Mouse (Mus musculus) mouse trophoblast stem cell (cell line): ENCODE measurements at regions not wholly inside any gene's neighbourhood (a gene's known extent, or its start where the extent isn't known, plus 50 kb on each side); places are given as distances from the start of the nearest gene placed in this dataset.
"Not testable (repeated sequence)": the region's sequence is repeated elsewhere in the genome, so short reads cannot be mapped to it uniquely, and the experiment has no call there.

Experiments
- in situ Hi-C, 2 experiments: fragments of 300-500 bp; cut with MseI, MboI; formaldehyde crosslinking; loops; 2 replicates in 1 of 2; 3 replicates in 1 of 2; pipeline ENCODE4 v1.15.1; 2025

DNA sequence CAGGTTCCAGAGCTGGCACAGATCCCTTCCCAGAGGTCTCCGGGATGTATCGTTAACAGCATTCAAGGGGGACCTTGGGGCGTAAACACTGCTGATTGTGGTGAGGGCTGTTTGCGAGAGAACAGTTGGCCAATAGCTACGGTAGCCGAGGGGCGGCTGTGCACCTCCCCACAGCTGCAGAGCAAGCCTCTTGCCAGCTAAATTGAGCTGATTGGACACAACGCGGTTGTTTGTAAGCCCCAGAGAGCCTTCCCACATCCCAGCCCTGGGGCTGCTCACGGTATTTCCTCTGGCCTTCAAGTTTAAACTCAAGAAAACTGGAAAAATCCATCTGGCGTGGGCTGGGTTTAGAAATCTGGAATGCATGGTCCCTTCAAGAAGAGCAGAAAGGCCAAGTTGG is 114.6 kb upstream of the Gm5148 start:
- in situ Hi-C loops, result no loop called here

DNA sequence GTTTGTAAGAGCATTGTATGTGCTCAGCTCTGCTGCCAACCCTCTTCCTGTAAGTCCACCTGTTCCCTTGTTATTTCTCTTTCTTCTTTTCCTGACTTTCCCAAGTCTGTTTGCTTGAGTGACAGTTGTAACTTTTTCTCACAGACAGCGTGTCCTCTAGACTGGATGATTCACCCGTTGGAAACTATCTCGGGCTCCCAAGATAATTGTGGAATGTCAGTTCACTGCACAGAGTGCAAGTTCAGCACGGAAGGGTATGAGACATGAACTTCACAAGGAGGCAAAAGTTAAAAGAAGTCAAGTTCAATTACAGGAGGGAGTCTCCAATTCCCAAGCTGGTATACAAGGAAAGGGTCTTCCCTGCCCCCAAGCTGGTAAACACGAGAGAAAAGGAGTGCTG is 112.5 kb upstream of the Gm5148 start:
- in situ Hi-C loops, result no loop called here

DNA sequence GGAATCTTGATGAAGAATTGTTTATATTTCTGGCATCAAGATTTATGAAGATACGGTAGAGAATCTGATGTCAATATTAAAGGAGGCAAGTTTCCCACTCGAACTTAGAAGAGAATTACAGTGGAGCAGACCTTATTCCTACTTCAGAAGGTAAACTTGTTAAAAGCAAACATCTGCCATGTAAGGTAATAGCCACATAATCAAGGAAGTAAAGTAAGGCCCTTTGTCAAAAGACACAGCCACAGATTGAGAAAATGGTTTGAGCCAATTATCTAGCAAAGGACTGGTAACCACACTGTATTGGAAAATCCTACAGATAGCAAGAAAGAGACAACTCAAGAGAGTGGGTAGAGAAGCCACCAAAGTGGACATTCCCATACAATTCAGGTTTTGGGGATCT is 111.4 kb upstream of the Gm5148 start:
- in situ Hi-C loops, result no loop called here

DNA sequence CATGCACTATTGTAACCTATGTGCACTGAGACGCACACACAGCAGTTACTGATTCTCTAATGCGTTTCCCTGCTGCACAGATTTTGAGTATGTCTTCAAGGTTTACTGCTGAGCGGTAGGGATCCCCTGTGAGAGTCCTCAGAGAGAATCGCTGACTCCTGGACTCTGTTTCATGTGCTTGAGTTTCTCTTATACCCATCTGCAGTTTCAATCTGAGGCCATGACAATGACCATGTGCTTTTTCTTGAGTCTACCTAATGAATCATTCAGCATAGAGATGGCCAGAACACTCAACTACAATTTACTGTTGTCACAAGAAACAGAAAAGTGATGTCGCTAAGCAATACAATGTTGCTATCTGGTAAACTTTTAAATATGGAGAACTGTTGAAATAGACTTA is 110.8 kb upstream of the Gm5148 start:
- in situ Hi-C loops, result no loop called here

DNA sequence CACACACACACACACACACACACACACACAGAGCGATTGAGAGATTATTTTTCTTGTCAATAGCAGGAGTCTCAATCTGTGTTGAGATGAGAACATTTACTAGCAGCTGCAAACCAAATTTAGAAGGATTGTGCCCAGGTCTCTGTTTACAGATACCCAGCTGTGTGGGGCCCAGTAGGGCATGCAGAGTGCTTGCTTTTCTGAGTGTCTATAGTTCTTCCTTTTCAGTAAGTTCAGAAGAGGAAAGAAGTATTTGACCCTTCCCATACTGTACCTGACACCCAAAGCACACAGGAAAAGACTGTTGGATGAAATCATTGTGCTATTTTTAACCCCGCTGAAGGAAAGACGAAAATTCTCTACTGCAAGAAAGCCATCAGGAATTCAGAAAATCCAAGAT is 110.3 kb upstream of the Gm5148 start:
- in situ Hi-C loops, result no loop called here

DNA sequence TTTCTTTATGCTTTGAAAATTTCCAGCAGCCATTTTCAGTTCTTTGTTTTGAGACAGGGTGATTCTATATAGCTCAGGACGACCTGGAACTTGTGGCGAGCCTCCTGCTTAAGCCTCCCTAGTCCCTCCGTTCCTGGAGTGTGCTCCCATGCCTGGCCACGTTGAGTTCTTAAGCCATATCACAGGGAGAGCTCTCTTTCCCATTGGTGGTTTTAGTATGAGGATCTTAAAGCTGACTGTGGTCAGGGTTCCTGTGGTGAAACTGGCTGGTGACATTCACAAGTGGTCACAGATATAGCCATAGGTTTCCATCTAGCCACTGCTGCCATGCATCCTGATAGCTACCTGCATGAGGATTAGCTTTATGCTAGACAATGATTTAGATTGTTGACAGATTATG is 109.1 kb upstream of the Gm5148 start:
- in situ Hi-C loops, result no loop called here

DNA sequence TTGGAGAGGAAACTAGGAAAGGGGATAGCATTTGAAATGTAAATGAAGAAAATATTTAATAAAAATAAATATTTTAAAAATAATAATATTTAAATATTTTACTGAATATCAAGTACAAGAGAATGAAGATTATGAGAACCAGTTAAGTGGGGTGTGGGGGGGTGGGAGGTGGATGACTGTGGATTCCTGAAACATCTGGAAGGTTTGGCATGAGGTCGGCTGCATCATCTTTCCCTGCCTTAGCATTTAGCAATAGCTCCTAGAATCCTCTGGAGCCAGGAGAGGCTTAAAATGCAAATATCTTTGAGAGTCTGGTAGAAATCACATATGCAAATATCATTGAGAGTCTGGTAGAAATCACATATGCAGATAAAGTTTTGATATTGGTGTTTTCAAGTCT is 103.3 kb upstream of the Gm5148 start:
- in situ Hi-C loops, result no loop called here

DNA sequence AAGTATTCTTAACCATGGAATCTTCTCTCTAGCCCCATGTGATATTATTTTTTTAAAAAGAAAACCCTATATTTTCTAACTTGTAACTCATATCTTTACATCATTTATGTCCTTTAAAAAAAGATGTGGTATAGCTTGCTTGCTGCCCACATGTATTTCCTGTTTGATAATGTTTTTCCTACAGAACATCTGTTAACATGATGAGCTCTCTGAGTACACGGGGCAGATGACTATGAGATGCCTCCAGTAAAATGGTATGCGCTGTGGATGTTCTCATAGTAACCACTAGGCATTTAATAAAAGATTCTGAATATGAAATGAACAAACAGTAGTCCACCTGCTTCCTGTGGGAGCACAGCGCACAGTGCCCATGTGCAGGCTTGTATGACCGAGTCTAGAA is 101.3 kb upstream of the Gm5148 start:
- in situ Hi-C loops, result no loop called here

DNA sequence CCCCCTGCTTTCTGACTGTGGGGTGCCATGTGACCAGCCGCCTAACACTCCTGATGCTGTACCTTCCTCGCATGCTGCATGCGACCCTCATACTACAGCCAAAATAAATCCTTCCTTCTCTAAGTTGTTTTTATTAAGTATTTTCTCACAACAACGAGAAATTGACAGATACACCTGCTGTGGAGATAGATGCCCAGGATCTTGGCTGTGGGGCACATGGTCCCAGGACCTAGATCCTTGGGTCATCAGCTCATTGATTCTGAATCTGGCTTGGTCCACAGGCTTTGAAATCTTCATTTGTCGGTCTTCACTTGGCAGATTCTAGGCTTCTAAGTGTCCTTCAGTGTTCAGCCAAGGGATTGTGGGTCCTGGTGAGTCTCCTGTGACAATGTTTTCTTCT is 100.4 kb upstream of the Gm5148 start:
- in situ Hi-C loops, result no loop called here

DNA sequence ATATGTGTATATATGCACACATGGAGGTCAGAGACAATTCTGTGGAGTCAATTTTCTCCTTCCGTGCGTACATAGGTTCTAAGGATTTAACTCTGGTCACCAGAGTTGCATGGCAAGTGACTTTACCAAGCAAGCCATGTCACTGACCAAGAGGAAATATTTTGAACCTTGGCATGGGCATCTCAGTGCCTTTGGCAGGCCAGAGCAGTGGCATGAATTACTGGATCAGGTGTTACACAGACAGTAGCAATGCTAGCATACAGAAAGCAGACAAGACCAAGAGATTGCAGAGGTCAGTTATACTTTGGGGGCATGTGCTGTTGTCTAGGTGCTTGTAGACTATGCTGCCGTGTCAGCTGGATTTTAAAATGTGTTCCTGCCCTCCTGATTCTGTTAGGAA is 95.2 kb upstream of the Gm5148 start:
- in situ Hi-C loops, result no loop called here

DNA sequence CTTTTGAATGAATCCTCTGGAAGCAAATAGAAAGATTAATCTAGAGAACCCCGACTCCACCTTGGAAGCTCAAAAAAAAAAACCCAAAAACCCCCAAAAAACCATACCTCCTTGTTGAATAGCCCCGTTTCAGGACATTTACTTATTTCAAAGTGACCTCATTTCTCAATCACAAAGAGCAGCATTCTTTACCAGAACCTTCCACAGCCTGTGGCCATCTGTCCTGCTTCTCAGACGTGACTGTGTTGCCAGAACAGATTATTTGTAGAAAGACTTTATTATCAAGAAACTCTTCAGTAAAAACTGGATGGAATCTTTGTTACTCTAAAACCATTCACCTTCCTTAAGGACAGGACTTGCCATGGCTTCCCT is 93.1 kb upstream of the Gm5148 start:
- in situ Hi-C loops, result no loop called here

DNA sequence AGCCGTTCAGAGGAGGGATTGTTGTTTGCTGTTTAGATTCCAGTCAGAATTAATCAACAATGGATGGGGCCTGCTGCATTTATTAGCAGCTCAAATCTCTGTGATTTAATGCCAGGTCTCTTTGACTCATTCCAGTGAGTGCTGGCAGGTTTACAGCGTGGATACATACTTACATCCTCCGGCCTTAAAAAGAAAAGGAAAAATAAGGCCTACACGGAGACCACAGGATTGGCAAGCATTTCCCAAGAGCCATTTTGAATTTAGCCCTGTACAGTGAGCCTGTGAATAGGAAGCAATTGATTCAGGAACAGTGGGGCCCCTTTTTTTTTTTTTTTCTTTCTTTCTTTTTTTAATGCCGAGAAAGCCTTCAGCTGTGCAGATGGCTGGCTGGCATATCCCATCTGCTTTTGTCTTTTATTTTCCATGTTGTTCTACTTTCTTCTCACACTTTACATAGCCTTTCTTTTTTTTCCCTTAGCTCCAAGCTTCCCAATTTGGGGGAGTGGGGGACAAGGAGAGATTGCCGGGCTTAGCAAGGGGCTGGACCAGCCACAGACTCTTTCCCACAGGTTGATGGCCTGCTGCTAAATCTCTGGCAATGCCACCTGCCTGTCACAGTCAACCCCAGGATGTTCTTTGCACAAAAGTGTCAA is 92.6 kb upstream of the Gm5148 start:
- in situ Hi-C loops, result no loop called here

DNA sequence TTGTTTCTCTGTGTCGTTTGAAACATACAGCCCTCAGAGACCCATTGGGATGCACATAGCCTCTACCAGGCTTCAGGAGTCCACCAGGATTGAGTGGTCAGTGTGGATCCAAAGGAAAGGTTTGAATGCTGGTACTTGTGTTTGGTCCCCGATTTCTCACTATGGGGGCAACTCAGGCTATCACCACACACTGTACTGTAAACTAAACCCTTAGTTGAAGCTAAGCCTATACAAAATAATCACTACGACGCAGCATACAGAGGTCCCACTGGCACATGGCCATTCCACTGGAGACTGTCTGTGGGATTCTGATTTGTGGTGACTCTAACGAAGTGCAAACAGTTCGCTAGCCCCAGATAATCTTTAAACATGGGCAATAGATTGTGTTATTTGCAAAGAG is 91.5 kb upstream of the Gm5148 start:
- in situ Hi-C loops, result no loop called here

DNA sequence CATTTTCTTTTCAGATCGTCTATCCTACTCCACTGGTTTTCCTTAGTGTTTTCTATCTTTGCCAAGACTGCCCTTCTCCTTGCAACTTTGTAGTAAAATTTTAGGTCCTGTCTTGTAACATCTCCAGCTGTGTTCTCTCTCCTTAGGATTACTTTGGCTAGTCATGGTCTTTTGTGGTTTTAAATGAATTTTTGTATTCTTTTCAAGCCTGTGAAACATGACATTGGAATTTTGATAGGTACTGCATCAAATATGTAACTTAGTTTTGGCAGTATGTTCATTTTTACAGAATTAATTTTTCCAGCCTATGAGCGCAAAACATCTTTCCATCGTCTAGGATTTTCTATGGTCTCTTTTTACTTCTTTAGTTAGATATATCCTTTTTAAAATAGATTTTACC is 88.6 kb upstream of the Gm5148 start:
- in situ Hi-C loops, result no loop called here

DNA sequence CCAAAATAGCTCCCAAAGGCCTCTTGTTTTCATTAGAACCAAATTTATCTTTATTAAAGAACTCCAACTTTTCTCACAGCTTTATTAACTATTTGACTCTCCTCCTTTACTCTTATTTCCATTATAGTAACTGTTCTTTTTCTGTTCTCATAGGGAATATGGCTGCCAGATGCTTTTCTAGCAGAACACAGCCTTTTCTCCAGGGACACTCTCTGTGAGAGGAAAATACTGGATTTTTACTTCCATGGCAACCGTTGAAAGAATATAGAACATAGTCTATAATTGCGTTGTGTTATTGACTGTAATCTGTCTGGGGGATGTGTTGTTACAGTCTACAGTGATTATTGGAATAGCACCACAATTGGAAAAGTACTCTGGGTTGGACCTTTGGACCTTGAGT is 87.1 kb upstream of the Gm5148 start:
- in situ Hi-C loops, result no loop called here

DNA sequence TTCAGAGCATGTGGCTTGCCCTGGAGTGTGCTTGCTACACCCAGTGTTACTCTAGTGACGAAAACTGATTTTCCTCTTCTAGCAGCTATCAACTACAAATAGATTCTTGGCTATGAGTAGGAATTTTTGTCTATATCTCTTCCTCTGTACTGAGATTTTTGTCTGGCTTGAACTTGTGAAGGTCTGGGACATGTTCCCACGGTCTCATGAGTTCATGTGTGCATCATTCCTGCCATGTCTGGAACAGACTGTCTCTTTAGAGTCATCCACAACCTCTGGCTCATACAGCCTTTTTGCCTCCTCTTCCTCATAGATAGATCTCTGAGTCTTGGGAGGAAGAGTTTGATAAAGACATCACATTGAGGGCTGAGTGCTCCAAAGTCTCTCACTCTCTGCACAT is 86.5 kb upstream of the Gm5148 start:
- in situ Hi-C loops, result no loop called here

DNA sequence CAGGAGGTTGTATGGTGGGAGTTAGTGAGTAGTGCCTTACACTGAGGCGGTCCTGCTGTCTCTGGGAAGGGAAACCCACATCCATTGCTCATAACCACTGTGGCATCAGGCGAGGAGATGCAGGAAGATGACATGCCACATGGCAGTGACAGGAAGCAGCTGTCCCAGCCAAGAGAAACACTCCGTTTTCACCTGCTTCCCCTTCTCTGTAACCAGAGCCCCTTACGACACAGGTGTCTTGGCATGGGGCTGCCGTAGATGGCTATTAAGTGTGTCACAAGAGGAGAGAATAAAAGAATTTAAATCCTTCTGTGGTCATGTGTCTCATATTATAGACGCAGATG is 81.5 kb upstream of the Gm5148 start:
- in situ Hi-C loops, result no loop called here

DNA sequence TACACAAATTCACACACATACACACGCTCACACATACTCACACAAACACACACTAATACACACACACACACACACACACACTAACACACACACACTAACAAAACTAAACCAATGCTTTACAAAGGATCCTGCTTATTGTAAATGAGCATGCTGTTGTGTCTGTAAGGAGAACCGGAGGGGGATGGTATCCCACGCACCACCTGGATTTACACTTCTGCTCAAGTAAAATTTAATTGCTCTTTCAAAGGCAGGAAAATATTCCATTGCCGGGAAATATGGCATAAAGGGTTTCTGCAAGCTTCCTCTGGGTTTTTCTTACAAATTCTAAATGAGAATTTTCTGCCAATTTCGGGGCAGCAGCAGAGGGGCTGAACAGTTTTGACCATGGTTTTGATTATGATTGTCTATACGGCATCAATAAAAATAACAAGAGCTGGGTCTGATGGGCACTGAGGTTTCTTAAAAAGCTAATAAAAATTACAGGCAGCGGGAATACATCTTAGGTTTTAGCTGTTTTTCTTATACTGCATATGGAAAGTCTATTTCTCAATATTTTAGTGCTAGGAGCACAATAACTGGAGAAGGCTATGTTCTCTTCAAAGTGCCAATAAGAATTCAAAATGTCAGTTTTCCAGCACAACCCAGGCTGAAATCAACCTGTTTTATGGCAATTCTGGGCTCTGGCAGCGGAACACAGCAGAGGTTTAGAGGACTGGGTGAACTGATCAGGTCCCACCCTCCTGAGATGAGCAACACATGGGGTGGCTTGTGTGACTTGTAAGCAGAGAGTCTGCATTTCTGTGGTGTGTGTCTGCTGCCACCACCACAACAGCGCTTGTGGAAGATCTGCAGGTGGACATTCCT is 80.9 kb upstream of the Gm5148 start:
- in situ Hi-C loops, result no loop called here

DNA sequence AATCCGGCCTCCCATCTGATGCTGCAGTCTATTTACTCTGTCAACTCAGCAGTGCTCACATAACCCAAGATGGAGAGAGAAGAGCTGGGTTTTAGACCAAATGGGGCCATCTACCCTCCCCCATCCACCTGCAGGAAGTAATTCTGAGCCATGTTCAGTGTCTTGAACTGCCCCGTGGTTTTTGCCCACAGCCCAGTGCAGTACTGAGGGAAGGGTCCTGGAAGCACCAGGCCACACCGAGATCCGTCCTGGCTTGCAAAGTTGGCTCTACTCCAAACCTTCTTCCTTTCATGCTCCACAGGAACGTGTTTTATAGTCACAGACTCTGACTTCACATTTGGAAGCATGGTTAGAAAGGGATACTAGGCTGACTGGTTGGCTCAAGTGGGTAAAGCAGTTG is 80.0 kb upstream of the Gm5148 start:
- in situ Hi-C loops, result no loop called here

DNA sequence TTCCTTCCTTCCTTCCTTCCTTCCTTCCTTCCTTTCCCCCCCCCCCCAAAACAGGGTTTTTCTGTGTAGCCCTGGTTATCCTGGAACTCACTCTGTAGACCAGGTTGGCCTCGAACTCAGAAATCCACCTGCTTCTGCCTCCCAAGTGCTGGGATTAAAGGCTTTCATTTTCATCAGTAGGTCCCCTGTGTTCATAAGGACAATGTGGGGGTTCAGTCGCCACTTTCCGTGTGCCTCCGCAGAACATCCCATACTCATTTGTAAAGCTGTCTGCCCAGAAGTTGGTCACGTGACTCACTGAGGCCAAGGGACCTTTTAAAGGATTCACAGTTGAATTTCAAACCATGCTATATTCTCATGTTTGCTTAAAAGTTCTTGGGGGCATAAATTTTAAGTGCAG is 79.5 kb upstream of the Gm5148 start:
- in situ Hi-C loops, result not testable (repeated sequence)

DNA sequence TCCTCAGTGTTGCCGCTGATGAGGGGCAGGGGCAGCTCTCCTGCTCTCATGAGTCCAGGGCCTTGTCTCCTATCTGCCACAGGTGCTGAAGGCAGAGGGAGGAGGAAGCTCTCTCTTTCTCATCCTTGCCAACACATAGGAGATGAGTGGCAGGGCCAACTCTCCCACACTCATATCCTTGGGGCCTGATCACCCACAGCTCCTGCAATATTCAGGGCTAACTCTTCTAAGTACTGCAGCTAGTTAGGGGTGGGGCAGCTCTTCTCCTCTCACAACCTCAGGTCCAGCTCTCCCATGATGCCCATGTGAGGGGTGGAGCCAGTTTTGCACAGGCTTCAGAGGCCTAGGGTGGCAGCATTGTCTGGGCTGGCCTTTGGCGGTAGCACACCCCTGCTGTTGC is 77.3 kb upstream of the Gm5148 start:
- in situ Hi-C loops, result no loop called here

DNA sequence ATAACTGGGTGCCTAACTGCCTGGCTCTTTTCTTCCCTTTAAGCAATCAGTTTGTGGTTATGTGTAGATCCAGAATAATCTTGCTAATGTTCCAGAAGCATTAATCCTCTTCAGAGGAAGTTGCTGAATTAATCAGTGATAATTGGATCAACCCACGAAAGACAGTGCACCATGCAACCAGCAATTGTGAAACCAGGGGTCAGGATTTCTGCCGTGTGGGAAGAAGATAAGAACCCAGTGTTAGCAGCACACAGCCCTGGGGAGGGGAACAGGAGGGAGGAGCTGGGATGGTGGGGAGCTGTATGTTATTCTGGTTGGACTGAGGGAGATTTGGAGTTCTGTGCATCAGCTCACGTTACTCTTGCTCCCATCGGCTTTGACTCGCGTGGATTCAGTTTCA is 75.5 kb upstream of the Gm5148 start:
- in situ Hi-C loops, result no loop called here

DNA sequence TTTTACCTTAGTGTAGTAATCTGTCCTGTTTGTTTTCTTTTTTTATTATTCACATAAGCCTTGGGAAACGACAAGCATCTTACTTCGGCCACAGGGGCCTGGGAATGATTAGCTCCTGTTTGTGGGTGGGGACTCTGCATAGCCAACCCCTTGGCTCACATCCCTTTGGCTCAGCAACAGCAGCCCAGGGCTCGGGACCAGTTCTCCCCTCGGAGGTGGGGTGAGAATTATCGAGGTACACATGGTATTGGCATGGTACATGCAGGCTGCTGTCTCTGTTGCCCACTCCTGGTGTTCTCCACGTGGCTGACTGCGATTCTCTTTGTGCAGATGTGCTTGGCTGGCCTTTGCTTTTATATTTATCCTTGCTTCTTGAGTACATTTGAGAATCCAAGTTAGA is 65.4 kb upstream of the Gm5148 start:
- in situ Hi-C loops, result no loop called here
